Comparison of ENCODE assay signal across 9 mouse cellular contexts in genomic region chr17:45848605-45849004, GRCm38 (mm10).
A peak's percentile ranks its signal among the peaks of the same experiment; 100 is the strongest.
DNase-seq lines count a peak whose midpoint lies in the region; ATAC-seq and TF ChIP-seq lines count a peak whose summit lies in the region.
"Had no signal": no experiment of that assay in that cellular context is flagged by ENCODE, and none has a peak within 500 bp of the region (broad histone marks: within the 10 kb centered on the region; RNA-seq: fewer than 3 reads in every experiment).

No protein-coding gene starts in this region.

- no peaks in the 10 kb centered on the region for H3K9me3 ChIP-seq in midbrain, embryonic 14.5 days (ENCODE audit: control insufficient read depth, low read length)
- no peaks in the 10 kb centered on the region for H3K9me3 ChIP-seq in midbrain, embryonic 16.5 days (replicated peaks; ENCODE audit: control insufficient read depth, low read length, poor library complexity, severe bottlenecking)
- H3K9me3 ChIP-seq in stomach, embryonic 15.5 days = no peaks in the 10 kb centered on the region
- H3K9me3 ChIP-seq: neural tube, embryonic 13.5 days had no signal

- no peak overlapping the region for H3K4me3 ChIP-seq in midbrain, embryonic 14.5 days (replicated peaks; ENCODE audit: low read depth, low read length)
- H3K4me3 ChIP-seq in midbrain, embryonic 16.5 days (ENCODE audit: low read depth, low read length) = no peak overlapping the region
- no peak overlapping the region for H3K4me3 ChIP-seq in bone marrow, adult 2 months (replicated peaks; ENCODE audit: control insufficient read depth, low read depth, low read length)
- H3K4me3 ChIP-seq in stomach, embryonic 15.5 days (replicated peaks) = no peak overlapping the region
- H3K4me3 ChIP-seq: neural tube, embryonic 13.5 days had no signal

- TF ChIP-seq POLR2A in bone marrow, adult 2 months (IDR thresholded peaks at IDR 0.05; ENCODE audit: borderline replicate concordance, control insufficient read depth, low read depth, low read length) = no peak

- peak; percentile 33 for DNase-seq in midbrain, embryonic 14.5 days
- DNase-seq in heart, adult 9 months (ENCODE audit: low spot score in 2 of 2) = peak; percentile 43 to 69
- peak; percentile 67 for DNase-seq in kidney, postnatal 14 days
- DNase-seq in cerebellum, adult 9-11 months = no peak
- no peak for DNase-seq in right cerebral cortex, postnatal 4 days

- peak; percentile 18; the same call in 1 of the 2 replicates for TF ChIP-seq CTCF in bone marrow, adult 2 months (IDR thresholded peaks at IDR 0.05; ENCODE audit: control insufficient read depth, insufficient read depth, low read length)

- no peak overlapping the region for H3K27ac ChIP-seq in midbrain, embryonic 14.5 days (replicated peaks; ENCODE audit: low read depth, low read length)
- no peak overlapping the region for H3K27ac ChIP-seq in midbrain, embryonic 16.5 days (ENCODE audit: low read length)
- no peak overlapping the region for H3K27ac ChIP-seq in bone marrow, adult 2 months (ENCODE audit: control insufficient read depth, insufficient read depth, low read depth, low read length, poor library complexity)
- H3K27ac ChIP-seq in stomach, embryonic 15.5 days = no peak overlapping the region
- H3K27ac ChIP-seq: neural tube, embryonic 13.5 days had no signal

- H3K9ac ChIP-seq in midbrain, embryonic 14.5 days (replicated peaks; ENCODE audit: low read length) = no peak overlapping the region
- no peak overlapping the region for H3K9ac ChIP-seq in midbrain, embryonic 16.5 days (ENCODE audit: low read depth, low read length)
- H3K9ac ChIP-seq in stomach, embryonic 15.5 days = no peak overlapping the region
- H3K9ac ChIP-seq: neural tube, embryonic 13.5 days had no signal

- H3K36me3 ChIP-seq in midbrain, embryonic 14.5 days (ENCODE audit: control insufficient read depth, insufficient read depth, low read length) = no peaks in the 10 kb centered on the region
- H3K36me3 ChIP-seq in midbrain, embryonic 16.5 days (ENCODE audit: control insufficient read depth, insufficient read depth, low read length) = no peaks in the 10 kb centered on the region
- no peaks in the 10 kb centered on the region for H3K36me3 ChIP-seq in stomach, embryonic 15.5 days
- H3K36me3 ChIP-seq: neural tube, embryonic 13.5 days had no signal

- no peak for ATAC-seq in midbrain, embryonic 14.5 days (ENCODE audit: low FRiP score, low TSS enrichment)
- ATAC-seq in midbrain, embryonic 16.5 days = no peak
- 0 out of 2 replicates have a peak, but pooled peaks have one; percentile 43 for ATAC-seq in stomach, embryonic 15.5 days (ENCODE audit: insufficient read depth, low FRiP score, low read depth)

- no peak overlapping the region for H3K4me2 ChIP-seq in midbrain, embryonic 14.5 days (ENCODE audit: low read length)
- H3K4me2 ChIP-seq in midbrain, embryonic 16.5 days (ENCODE audit: low read length) = no peak overlapping the region
- no peak overlapping the region for H3K4me2 ChIP-seq in stomach, embryonic 15.5 days
- H3K4me2 ChIP-seq: neural tube, embryonic 13.5 days had no signal

- peaks cover 4% of the 10 kb centered on the region; the same call in 1 of the 2 replicates for H3K4me1 ChIP-seq in midbrain, embryonic 14.5 days (ENCODE audit: control insufficient read depth, insufficient read depth, low read length)
- no peaks in the 10 kb centered on the region for H3K4me1 ChIP-seq in midbrain, embryonic 16.5 days (ENCODE audit: control insufficient read depth, insufficient read depth, low read length)
- no peaks in the 10 kb centered on the region for H3K4me1 ChIP-seq in bone marrow, adult 2 months (ENCODE audit: control insufficient read depth, insufficient read depth, low read length)
- no peaks in the 10 kb centered on the region for H3K4me1 ChIP-seq in stomach, embryonic 15.5 days

- H3K27me3 ChIP-seq in midbrain, embryonic 14.5 days (ENCODE audit: control insufficient read depth, insufficient read depth, low read length) = no peaks in the 10 kb centered on the region
- no peaks in the 10 kb centered on the region for H3K27me3 ChIP-seq in midbrain, embryonic 16.5 days (ENCODE audit: control insufficient read depth, insufficient read depth, low read depth, low read length)
- H3K27me3 ChIP-seq in stomach, embryonic 15.5 days (replicated peaks) = no peaks in the 10 kb centered on the region

- 34% methylated on average over 8 of the region's 8 CpGs for WGBS in midbrain, embryonic 14.5 days
- whole genome bisulfite sequencing in midbrain, embryonic 16.5 days = 31% methylated on average over 8 of the region's 8 CpGs
- WGBS in bone marrow, adult 2 months = 39% methylated on average over 8 of the region's 8 CpGs
- WGBS in stomach, embryonic 15.5 days = 28% methylated on average over 8 of the region's 8 CpGs

Comparison
In these comparisons a context has a peak if more than half of its experiments do, and no peak if none do; other contexts are left out.
1. DNase-seq: peak in midbrain, embryonic 14.5 days (single experiment), heart, adult 9 months (2 of 2) and kidney, postnatal 14 days (single experiment); none in cerebellum, adult 9-11 months (single experiment) and right cerebral cortex, postnatal 4 days (single experiment).